Mouse (Mus musculus) liver, embryonic 15.5 days (tissue): ENCODE data around the gene Cdh4. TPM values are rescaled to one million over a fixed set of nuclear protein-coding genes. Genes with fewer than 3 reads are reported as not detected.

ENCODE experiments used
- ATAC-seq: fragments of 200-750 bp; cut with Nextera tagmentation; 2 replicates; pipeline ENCODE4 v1.8.0; 2017; ENCODE audit warnings: moderate number of reproducible peaks, mild to moderate bottlenecking, moderate library complexity; ENCODE audit not compliant: insufficient read depth
- H3K27ac ChIP-seq: fragments of 300-500 bp; sonication (generic); replicated peaks from 2 replicates; pipeline ENCODE4 v1.5.1; 2015; ENCODE audit warnings: mild to moderate bottlenecking, inconsistent platforms
- H3K27me3 ChIP-seq: fragments of 300-500 bp; sonication (generic); 2 replicates; pipeline ENCODE4 v1.6.1; 2015; ENCODE audit warnings: mild to moderate bottlenecking, inconsistent platforms
- H3K36me3 ChIP-seq: fragments of 300-500 bp; sonication (generic); replicated peaks from 2 replicates; pipeline ENCODE4 v1.6.1; 2015; ENCODE audit warnings: moderate library complexity, mild to moderate bottlenecking, inconsistent platforms
- H3K4me1 ChIP-seq: fragments of 300-500 bp; sonication (generic); replicated peaks from 2 replicates; pipeline ENCODE4 v1.6.1; 2015; ENCODE audit warnings: inconsistent platforms
- H3K4me2 ChIP-seq: fragments of 300-500 bp; sonication (generic); 2 replicates; pipeline ENCODE4 v1.6.1; 2015; ENCODE audit warnings: moderate library complexity, mild to moderate bottlenecking, inconsistent platforms
- H3K4me3 ChIP-seq: fragments of 300-500 bp; sonication (generic); replicated peaks from 2 replicates; pipeline ENCODE4 v1.5.1; 2015; ENCODE audit warnings: mild to moderate bottlenecking, inconsistent platforms
- H3K9ac ChIP-seq: fragments of 300-500 bp; sonication (generic); 2 replicates; pipeline ENCODE4 v1.6.1; 2015; ENCODE audit warnings: moderate library complexity, mild to moderate bottlenecking, inconsistent platforms
- H3K9me3 ChIP-seq: fragments of 300-500 bp; sonication (generic); replicated peaks from 2 replicates; pipeline ENCODE4 v1.6.1; 2016; ENCODE audit warnings: inconsistent platforms
- WGBS: fragments of 180-500 bp; shearing (Covaris S2); methylation state at CpG from one replicate; pipeline ENCODE4 v1.1.7; 2015; ENCODE audit warnings: mixed read lengths; ENCODE audit not compliant: insufficient replicate concordance; 5-methylcytosine and 5-hydroxymethylcytosine counted together
- polyA plus RNA-seq: library from polyadenylated mRNA; unstranded; fragments of >200 nt; fragmentation: Nextera tagmentation; extraction: Ambion mirVana; gene quantifications from 2 replicates; pipeline ENCODE4 v1.2.1, GENCODE M21; 2015

Gene Cdh4
- polyA plus RNA-seq, 1 experiment from 2014 or later: 0.29 TPM

DNA sequence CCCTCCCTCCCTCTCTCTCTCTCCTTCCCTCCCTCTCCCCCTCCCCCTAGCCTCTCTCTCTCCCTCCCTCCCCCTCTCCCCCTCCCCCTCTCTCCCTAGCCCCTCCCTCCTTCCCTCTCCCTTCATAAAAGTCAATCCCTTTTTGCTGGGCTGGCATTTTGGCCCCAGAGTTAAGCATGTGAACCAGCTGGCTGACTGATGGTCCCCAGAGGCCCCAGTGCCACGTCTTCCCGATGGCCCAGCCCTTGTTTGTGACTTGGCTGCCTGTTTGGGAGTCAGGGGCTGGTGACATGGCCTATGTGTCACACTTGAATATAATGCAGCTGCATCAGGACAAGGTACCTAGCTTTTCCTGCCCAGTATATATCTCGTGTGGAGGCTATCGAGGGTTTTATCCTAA is 96.3 kb downstream of the Cdh4 start:
- no peak for ATAC-seq
- Histone ChIP-seq H3K9me3 (no peaks in the 10 kb centered on the region), H3K4me2 (no peak overlapping the region), H3K27me3 (no peaks in the 10 kb centered on the region), H3K9ac (no peak overlapping the region), H3K27ac (no peak overlapping the region), H3K36me3 (no peaks in the 10 kb centered on the region), H3K4me3 (no peak overlapping the region), H3K4me1 (no peaks in the 10 kb centered on the region)
- WGBS: 43% methylated on average over 4 of the region's 4 CpGs

DNA sequence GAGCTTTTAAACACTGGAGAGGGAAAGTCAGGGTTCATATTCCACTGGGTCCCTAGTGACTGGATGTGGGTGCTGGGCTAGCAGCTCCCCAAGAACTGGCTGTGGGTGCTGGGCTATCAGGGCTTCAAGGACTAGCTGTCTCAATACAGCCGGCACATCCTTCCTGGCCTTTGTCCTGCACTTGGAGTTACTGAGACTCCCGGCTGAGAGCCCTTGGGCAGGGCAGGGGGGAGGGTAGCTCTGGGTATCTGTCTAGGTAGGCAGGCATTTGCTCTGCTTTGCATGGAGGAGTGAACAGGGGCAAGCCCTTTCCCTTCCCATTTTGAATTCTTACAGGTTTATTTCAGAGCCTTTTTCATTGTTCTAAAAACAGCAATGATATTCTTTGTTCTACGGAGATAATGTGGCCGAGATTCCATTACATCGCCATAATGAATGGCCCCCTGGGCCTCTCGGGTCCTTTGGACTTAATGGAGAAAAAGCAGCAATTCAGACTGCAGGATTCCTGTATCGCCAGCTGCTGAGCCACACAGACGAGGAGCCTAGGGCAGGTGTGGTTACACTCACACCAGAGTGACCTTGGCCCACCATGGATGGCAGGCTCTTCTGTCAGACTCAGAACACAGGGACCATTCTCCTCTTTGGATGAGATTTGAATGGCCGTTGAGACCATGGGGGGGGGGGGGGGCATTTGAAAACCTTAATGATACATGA is 97.5 kb downstream of the Cdh4 start:
- Histone ChIP-seq H3K36me3 (no peaks in the 10 kb centered on the region), H3K9me3 (no peaks in the 10 kb centered on the region), H3K27me3 (no peaks in the 10 kb centered on the region), H3K4me3 (no peak overlapping the region), H3K4me1 (no peaks in the 10 kb centered on the region), H3K9ac (no peak overlapping the region), H3K27ac (no peak overlapping the region), H3K4me2 (no peak overlapping the region)
- WGBS: 46% methylated on average over 9 of the region's 9 CpGs
- ATAC-seq: no peak

DNA sequence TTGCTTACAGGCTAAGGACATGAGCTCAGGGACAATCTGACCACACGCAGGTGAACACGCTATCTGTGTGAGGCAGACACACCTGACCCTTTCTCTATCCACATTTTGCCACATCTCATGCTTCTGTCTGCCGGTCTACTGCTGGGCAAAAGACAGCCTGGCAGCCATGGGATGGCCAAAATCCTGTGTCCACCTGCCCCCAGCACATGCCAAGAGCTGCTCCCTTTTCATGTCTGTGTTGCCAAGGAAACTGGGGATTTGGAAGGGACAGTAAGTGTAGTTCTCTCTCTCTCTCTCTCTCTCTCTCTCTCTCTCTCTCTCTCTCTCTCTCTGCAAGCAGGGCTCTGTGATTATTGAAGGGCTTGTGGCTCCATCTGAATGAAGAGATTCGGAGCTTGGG is 98.9 kb downstream of the Cdh4 start:
- Histone ChIP-seq H3K4me3 (no peak overlapping the region), H3K9ac (no peak overlapping the region), H3K27ac (no peak overlapping the region), H3K27me3 (no peaks in the 10 kb centered on the region), H3K4me2 (no peak overlapping the region), H3K9me3 (no peaks in the 10 kb centered on the region), H3K36me3 (no peaks in the 10 kb centered on the region), H3K4me1 (no peaks in the 10 kb centered on the region)
- 71% methylated on average over 4 of the region's 4 CpGs for WGBS
- no peak for ATAC-seq

DNA sequence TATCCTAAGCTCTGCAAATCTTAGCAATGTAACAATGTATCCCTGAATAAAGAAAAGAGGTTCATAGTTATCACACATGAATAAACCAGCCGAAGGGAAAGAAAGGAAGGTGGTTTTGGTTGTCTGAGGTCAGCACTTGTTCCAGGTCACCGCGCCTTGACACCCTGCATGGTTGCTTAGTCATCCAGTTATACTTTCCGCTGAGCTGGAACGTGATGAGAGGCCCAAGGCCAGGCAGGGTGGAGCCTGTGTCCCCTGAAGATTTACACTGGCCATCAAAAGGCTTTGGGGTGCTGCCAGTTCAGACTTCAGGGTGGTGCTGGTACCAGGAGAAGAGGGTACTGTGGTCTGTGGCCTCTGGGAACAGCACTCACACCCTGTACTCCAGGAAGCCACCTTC is 105.4 kb downstream of the Cdh4 start:
- Histone ChIP-seq H3K9ac (no peak overlapping the region), H3K9me3 (no peaks in the 10 kb centered on the region), H3K4me2 (no peak overlapping the region), H3K27ac (no peak overlapping the region), H3K36me3 (no peaks in the 10 kb centered on the region), H3K27me3 (no peaks in the 10 kb centered on the region), H3K4me3 (no peak overlapping the region), H3K4me1 (no peaks in the 10 kb centered on the region)
- no peak for ATAC-seq
- 69% methylated on average over 5 of the region's 5 CpGs for WGBS

DNA sequence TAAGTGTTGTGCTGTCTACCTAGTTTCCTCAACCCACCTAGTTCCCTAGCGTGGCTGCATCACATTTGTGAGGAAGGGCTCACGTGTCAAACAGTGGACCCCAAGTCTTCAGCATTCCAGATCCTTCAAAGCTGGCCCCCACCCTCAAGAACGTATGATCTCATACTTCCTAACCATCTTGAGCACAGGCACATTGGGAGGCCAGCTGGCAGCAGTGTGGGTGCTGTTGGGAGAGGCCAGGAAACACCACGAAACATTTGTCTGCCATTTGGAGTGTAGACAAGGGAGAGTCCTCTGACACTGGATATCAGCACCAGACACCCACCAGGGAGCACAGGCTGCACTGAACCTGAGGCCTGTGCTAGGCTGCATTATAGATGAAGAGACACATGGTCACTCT is 113.7 kb downstream of the Cdh4 start:
- Histone ChIP-seq H3K36me3 (no peaks in the 10 kb centered on the region), H3K27me3 (no peaks in the 10 kb centered on the region), H3K4me2 (no peak overlapping the region), H3K4me1 (no peaks in the 10 kb centered on the region), H3K27ac (no peak overlapping the region), H3K9ac (no peak overlapping the region), H3K9me3 (no peaks in the 10 kb centered on the region), H3K4me3 (no peak overlapping the region)
- ATAC-seq: no peak
- WGBS: 49% methylated on average over 4 of the region's 4 CpGs

DNA sequence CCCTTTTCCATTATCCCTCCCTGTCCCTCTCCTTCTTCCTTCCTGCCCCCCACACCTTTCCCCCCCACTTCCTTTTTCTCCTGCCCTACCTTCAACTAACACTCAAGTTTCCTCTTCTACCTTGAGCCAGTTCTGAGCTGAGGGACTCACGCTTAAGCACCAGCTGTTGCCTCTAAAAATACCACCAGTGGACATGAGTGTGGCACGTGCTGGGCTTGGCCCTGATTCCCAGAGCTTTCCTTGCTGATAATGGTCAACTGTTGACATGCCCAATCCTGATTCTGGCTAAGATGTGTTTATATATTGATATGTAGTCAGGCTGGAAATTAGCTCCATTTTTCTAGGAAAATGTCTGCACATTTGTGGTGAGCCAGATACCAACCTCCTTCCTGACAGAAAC is 120.1 kb downstream of the Cdh4 start:
- H3K9me3 ChIP-seq: no peaks in the 10 kb centered on the region
- H3K36me3 ChIP-seq: no peaks in the 10 kb centered on the region
- no peak overlapping the region for H3K9ac ChIP-seq
- H3K27me3 ChIP-seq: no peaks in the 10 kb centered on the region; the same call in 1 of the 2 replicates
- no peak overlapping the region for H3K27ac ChIP-seq
- H3K4me2 ChIP-seq: no peak overlapping the region
- no peaks in the 10 kb centered on the region for H3K4me1 ChIP-seq
- H3K4me3 ChIP-seq: no peak overlapping the region
- WGBS: 39% methylated on average over 2 of the region's 2 CpGs
- ATAC-seq: no peak

DNA sequence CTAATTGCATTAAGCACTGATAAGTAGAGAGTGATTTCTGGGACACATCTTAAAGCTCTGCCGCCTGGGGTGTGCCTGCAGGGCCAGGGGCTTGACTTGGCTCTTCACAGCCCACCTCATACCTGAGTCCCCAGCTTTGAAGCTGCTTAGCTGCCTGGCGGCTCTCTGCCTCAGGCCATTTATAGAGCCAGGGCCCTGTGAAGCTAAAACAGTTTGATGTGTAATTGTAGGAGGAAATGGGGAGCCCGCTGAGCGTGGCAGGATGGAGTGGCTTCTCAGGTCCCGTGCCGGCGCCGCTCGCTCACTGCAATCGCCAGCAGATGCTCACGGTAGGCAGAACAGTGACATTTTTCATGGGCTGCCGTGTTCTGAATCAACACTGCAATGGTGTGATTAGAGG is 123.4 kb downstream of the Cdh4 start:
- H3K4me1 ChIP-seq: no peaks in the 10 kb centered on the region
- WGBS: 13% methylated on average over 12 of the region's 12 CpGs
- H3K9me3 ChIP-seq: no peaks in the 10 kb centered on the region

DNA sequence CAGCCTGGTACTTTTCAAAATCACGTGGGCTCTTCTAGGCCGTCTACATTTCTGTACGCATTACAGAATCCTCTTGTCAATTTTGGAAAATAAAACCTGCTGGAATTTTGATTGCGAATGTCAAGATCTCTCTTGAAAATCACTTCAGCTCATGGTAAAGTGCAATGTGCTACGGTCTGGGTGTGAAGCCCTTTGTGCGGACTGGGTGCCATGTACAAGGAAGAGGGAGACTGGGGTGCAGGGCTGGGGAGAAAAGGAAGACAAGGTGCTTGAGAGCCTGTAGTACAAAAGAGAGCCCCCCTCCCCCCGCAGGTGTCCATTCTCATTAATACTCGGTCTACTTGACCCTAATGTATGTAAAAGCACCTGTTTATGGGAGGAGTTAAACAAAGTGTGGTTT is 125.7 kb downstream of the Cdh4 start:
- Histone ChIP-seq H3K4me2 (no peak overlapping the region), H3K27me3 (no peaks in the 10 kb centered on the region; the same call in 1 of the 2 replicates), H3K9ac (no peak overlapping the region), H3K27ac (no peak overlapping the region), H3K4me1 (no peaks in the 10 kb centered on the region), H3K36me3 (no peaks in the 10 kb centered on the region), H3K9me3 (no peaks in the 10 kb centered on the region), H3K4me3 (no peak overlapping the region)
- ATAC-seq: no peak
- WGBS: 66% methylated on average over 8 of the region's 8 CpGs

More for the DNA sequence above, 123.4 kb downstream of the Cdh4 start:
- ATAC-seq: no peak
- no peak overlapping the region for H3K9ac ChIP-seq
- H3K36me3 ChIP-seq: no peaks in the 10 kb centered on the region
- no peak overlapping the region for H3K4me3 ChIP-seq
- no peak overlapping the region for H3K4me2 ChIP-seq
- H3K27ac ChIP-seq: no peak overlapping the region
- no peaks in the 10 kb centered on the region; the same call in 1 of the 2 replicates for H3K27me3 ChIP-seq

DNA sequence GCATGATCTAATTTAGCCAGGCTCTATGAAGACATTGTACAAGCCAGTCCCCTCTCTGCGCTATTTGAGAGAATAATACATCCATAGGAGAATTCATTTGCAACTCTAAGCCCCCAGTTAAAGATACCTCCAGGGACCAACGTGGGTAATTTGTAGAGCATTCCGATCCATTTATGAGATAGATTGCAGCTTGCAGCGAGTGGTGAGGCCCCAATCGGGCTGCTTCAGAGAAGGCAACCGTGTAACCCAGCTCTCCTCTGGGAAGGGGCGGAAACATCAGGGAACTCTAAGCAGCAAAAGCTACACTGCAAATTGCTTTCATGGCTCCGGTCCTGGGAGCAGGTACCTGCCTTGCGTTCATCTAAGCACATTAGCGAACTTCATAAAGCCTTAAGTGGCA is 126.9 kb downstream of the Cdh4 start:
- no peaks in the 10 kb centered on the region; the same call in 1 of the 2 replicates for H3K27me3 ChIP-seq
- H3K9me3 ChIP-seq: no peaks in the 10 kb centered on the region
- no peak overlapping the region for H3K4me2 ChIP-seq
- H3K4me1 ChIP-seq: no peaks in the 10 kb centered on the region
- WGBS: 40% methylated on average over 10 of the region's 10 CpGs
- H3K27ac ChIP-seq: no peak overlapping the region
- ATAC-seq: no peak
- H3K9ac ChIP-seq: no peak overlapping the region
- H3K36me3 ChIP-seq: no peaks in the 10 kb centered on the region
- H3K4me3 ChIP-seq: no peak overlapping the region

DNA sequence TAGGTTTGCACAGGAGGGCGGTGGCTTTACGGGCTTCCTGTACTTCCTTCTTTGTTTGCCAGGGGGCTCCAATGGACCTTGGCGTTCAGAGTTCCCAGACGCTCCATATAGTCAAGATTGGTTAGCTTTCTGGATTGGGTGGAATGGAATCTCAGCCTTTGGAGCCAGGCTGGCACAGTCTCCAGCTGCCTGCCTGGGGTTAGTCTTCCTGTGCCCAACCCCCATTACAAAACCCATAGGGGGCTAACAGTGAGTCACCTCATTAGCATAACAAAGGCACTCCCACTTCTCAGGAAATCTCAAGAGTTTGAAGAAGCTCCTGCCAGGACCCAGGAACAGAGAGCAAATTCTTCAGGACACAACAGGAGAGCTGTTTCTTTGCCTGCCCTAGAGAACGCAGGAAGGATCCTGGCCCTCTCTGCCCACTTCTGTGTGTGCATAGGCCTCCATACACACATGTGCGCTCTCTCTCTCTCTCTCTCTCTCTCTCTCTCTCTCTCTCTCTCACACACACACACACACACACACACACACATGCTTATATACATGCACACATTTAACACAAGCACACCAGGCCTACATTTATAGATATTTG is 129.0 kb downstream of the Cdh4 start:
- H3K27me3 ChIP-seq: no peaks in the 10 kb centered on the region
- no peak overlapping the region for H3K4me3 ChIP-seq
- no peaks in the 10 kb centered on the region for H3K4me1 ChIP-seq
- no peaks in the 10 kb centered on the region for H3K9me3 ChIP-seq
- no peak overlapping the region for H3K27ac ChIP-seq
- no peak for ATAC-seq
- no peak overlapping the region for H3K9ac ChIP-seq
- WGBS: 25% methylated on average over 6 of the region's 6 CpGs
- no peaks in the 10 kb centered on the region for H3K36me3 ChIP-seq
- no peak overlapping the region for H3K4me2 ChIP-seq

DNA sequence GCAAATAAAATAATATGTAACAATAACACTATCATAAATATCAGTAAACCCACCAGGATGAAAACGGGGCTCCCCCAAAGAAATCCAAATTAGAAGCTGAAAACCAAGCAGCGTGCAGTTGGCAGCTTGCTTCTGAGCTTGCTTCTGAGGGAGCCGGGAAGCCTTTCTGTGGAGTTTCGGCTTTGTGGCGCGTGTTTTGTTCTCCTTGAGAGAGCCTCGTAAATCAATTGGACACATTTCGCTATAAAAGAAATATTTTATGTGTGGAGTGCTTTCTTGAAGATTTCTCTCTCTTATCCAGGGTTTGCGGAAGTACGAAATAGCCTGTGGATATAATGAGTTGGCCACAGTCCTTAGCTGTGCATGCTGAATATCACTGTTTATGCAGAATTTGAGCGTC is 131.1 kb downstream of the Cdh4 start:
- Histone ChIP-seq H3K27ac (no peak overlapping the region), H3K4me3 (no peak overlapping the region), H3K9me3 (no peaks in the 10 kb centered on the region), H3K27me3 (no peaks in the 10 kb centered on the region), H3K4me1 (no peaks in the 10 kb centered on the region), H3K9ac (no peak overlapping the region), H3K36me3 (no peaks in the 10 kb centered on the region), H3K4me2 (no peak overlapping the region)
- 71% methylated on average over 11 of the region's 11 CpGs for WGBS
- no peak for ATAC-seq

DNA sequence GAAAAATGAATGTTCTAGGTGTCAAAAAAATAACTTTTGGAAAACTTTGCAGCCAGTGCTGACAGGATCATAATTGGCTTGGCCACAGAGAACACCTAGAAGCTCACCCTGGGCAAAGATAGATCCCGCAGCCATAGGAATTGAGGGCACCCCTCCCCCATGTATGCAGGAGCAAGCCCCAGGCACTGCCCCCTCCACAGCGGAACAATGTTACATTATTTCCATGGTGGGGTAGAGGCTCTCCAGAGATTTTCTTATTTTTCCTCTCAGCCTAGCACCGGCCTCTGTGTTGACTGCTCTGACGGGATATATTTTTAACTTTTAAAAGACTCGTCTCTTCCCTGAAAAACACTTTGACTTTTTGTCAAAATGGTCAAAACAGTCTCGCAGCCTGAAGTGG is 131.6 kb downstream of the Cdh4 start:
- no peak overlapping the region for H3K27ac ChIP-seq
- no peaks in the 10 kb centered on the region for H3K4me1 ChIP-seq
- H3K9ac ChIP-seq: no peak overlapping the region
- WGBS: 67% methylated on average over 6 of the region's 6 CpGs
- H3K4me2 ChIP-seq: no peak overlapping the region
- H3K36me3 ChIP-seq: no peaks in the 10 kb centered on the region
- no peak for ATAC-seq
- no peaks in the 10 kb centered on the region for H3K27me3 ChIP-seq
- no peaks in the 10 kb centered on the region for H3K9me3 ChIP-seq
- no peak overlapping the region for H3K4me3 ChIP-seq
